Mouse (Mus musculus): Measurements from ENCODE around the gene Hdgfl3.
"Not testable (repeated sequence)": the region's sequence is repeated elsewhere in the genome, so short reads cannot be mapped to it uniquely, and the experiment has no call there.

The Hdgfl3 gene

GRCm38 (mm10) chr7:81854568-81855307 is 79.5 kb downstream of the Hdgfl3 start:
- DNase-seq (ENCODE audit: low spot score in 2 of 2) = no peak

DNA sequence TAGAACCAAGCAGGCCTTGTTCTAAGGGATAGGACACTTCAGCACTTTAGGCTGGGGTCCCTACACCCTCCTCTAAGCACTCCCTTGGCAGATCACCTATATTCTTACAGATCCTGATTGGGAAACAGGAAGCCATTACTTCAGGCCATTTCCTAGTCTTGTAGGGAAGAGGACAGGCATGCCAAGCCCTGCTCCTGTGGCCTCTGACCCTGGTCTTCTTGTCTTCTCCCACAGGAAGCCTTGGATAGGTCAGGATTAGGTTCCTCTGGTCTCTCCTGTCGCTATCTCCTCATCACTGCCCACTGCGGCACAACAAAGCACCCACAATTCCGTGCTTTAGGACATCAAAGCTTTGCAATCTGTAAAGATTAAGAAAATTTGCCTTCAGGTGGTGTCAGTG is 82.6 kb downstream of the Hdgfl3 start:
- DNase-seq (ENCODE audit: low spot score in 2 of 2) = no peak

DNA sequence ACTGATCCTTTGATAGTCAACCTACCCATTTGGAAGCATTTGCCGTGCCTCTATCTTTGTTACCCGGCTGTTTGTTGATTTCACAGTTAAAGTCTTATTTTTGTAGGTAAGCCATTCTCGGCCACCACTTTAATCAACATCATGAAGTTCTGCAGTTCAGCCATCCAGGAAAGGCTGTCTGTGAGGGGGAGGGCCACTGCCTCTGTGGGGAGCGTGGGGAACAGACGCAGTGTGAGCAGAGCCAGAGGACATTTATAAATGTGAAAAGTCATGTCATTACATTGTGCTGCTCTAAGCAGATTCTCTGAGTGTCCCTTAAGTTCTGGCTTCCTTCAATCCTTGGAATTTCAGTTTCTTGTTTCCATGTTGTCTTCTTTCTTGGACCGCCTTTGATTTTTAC is 84.1 kb downstream of the Hdgfl3 start:
- no peak for DNase-seq (ENCODE audit: low spot score in 2 of 2)

DNA sequence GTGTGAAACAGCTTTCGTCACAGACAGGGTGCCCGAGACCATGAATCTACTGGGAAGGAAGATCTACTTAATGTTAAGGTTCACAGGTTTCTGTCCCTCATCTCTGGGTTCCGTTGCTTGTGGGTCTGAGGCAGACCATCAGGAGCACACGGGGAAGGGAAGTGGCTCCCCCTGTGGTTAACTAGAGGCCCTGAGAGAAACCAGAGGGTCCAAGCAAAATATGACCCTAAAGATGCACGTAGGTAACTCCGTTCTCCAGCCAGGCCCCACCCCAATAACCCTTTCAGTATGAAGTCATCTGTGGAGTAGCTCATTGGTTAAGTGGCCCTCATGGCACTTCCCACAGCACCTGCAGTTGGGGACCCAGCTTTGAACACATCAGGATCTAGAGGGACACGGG is 84.6 kb downstream of the Hdgfl3 start:
- no peak for DNase-seq (ENCODE audit: low spot score in 2 of 2)

GRCm38 (mm10) chr7:81849214-81849613 is 85.1 kb downstream of the Hdgfl3 start:
- peak in 1 of 2 experiments; percentile 52 for DNase-seq (ENCODE audit: low spot score in 2 of 2)

- DNase-seq (ENCODE audit: low spot score in 2 of 2) = no peak
Measured at GRCm38 (mm10) chr7:81847777-81848176, 86.5 kb downstream of the Hdgfl3 start.

- no peak for DNase-seq (ENCODE audit: low spot score in 2 of 2)
Measured at GRCm38 (mm10) chr7:81847010-81847409, 87.3 kb downstream of the Hdgfl3 start.

DNA sequence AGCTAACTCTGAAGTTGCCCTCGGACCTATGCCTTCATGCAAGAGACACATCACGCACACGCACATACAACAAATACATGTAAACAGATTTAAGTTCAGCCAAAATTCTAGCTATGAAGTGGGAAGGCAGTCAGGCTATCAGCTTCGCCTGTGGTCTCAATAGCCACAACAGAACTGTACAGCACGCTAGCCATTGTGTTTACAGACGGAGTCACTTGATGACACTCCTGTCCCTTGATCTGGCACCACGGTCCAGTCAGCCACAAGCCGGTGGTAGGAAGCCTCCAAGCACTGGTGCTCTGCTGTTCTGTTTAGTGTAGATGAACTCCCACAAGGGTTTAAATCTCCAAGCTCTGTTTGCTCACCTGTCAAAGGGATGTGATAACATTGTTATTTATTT is 88.3 kb downstream of the Hdgfl3 start:
- no peak for DNase-seq (ENCODE audit: low spot score in 2 of 2)

DNA sequence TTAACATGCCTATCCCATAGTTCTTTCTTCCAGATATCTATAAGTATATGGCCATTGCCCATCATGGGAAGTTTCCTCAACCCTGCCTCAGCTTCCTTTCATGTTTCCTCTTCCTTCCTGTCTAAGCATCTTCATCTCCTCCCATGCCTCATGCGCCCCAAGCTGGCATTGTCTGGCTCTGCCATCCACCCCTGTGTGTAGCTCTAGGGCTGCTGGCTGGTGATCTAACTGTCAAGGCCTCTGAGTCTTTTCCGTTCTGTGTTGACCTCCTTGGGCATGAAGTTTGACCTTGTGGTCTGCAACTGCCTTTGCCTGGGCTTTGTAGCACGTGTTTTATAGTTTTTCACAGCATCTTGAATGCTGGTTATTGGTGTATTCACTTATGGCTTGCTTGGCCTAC is 89.0 kb downstream of the Hdgfl3 start:
- no peak for DNase-seq (ENCODE audit: low spot score in 2 of 2)

DNA sequence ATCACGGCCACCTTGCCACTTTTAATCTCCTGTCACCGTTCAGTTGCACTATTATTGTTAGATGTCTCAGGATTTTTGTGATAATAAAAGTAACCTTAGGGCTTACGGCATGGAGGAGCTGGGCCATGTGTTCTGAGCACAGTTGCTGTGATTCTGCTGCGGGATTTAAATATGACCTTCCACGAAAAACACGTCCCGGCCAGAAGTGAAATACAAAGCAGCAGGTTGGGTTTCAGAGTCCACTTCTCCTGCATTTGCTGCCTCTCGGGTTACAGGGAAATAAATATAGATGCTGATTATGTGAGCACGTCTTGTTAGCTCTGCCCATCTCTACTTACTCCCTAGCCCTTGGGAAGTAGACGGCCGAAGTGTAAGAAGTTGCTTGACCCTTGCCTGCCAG is 89.5 kb downstream of the Hdgfl3 start:
- no peak for DNase-seq (ENCODE audit: low spot score in 2 of 2)

DNA sequence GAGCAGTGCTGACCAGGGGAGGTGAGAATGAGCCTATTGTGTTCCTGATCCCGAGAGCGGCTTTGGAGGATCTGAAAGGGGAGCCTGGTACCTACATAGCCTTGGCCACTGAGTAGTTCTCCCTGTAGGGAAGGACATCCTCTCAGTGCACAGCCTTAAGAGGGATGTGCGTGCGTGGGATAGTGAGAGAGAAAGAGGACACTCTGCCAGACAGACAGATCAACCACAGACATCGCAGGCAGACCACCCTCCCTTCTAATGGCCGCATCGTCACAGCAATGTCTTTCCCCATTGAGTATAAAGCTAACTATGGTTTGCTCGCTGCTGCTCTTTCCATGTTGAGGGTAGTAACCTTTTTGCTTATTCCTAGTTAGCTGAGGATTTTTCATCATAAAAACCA is 90.4 kb downstream of the Hdgfl3 start:
- no peak for DNase-seq (ENCODE audit: low spot score in 2 of 2)

DNA sequence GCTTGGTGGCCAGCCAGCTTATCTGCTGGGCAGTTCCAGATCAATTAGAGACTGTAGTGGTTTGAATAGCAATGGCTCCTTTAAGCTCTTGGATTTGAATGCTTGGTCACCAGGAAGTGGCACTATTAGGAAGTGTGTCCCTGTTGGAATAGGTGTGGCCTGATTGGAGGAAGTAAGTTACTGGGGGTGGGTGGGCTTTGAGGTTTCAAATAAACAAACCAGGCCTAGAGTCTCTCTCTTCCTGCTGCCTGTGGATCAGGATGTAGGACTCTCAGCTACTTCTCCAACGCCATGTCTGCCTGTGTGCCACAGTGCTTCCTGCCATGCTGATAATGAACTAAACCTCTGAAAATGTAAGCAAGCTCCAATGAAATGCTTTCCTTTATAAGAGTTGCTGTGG is 91.3 kb downstream of the Hdgfl3 start:
- DNase-seq (ENCODE audit: low spot score in 2 of 2) = no peak

GRCm38 (mm10) chr7:81842141-81842540 is 92.1 kb downstream of the Hdgfl3 start:
- DNase-seq (ENCODE audit: low spot score in 2 of 2) = no peak

- peak; percentile 61 to 62 for DNase-seq (ENCODE audit: low spot score in 2 of 2)
Measured at GRCm38 (mm10) chr7:81841439-81841838, 92.8 kb downstream of the Hdgfl3 start.

GRCm38 (mm10) chr7:81840661-81841181 is 93.6 kb downstream of the Hdgfl3 start:
- DNase-seq (ENCODE audit: low spot score in 2 of 2) = no peak

DNA sequence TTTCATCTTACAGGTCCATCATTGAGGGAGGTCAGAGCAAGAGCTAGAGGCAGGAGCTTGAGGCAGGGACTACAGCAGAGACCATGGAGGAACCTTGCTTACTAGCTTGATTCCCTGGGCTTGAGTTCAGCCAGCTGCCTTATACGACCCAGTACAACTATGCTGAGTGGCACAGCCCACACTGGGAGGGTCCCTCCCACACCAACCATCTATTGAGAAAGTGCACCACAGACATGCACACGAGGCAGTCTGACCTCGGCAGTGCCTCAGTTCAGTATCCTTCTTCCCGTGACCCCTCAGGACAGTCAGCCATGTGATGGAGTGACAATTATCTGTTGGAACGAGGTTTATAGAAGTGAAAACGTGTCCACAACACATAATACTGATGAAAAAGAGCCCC is 94.5 kb downstream of the Hdgfl3 start:
- no peak for DNase-seq (ENCODE audit: low spot score in 2 of 2)

DNA sequence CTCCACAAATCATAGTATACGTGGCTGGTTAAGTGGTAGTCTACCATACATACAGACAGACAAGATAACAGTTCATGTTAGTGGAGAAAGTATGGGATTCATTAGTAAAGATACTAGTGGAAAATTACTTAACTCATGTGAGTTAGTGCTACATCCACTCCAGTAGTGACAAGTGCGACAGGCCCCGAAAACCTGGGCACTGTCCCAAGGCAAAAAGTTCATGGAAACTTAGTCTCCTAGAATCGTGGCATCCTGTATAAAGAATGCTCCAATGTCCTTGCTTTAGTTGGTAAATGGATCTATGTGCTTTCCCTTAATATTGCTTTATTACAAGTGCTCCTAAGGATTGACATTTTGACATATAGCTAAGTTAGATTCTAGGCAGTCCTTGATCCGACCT is 96.5 kb downstream of the Hdgfl3 start:
- DNase-seq (ENCODE audit: low spot score in 2 of 2) = not testable (repeated sequence)

GRCm38 (mm10) chr7:81835430-81835829 is 98.8 kb downstream of the Hdgfl3 start:
- DNase-seq (ENCODE audit: low spot score in 2 of 2) = no peak

DNA sequence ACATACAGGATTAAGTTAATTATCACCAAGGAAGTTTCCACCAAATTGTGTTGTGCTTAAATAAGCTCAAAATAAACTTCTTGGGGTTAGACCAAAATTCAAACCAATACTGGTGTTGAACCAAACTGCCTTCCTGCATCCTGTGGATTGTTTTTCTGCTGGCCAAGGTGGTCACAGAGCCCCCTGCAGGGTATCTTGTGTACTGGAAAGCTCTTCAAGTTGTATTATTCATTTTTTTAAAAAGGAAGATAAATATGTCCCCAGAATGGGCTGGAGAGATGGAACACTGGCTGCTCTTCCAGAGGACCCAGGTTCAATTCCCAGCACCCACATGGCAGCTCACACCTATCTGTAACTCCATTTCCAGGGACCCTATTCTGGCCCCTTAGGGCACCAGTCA is 99.4 kb downstream of the Hdgfl3 start:
- DNase-seq (ENCODE audit: low spot score in 2 of 2) = no peak
